Mouse (Mus musculus) R1 (cell line): Measurements from ENCODE around the gene Islr.
A peak's percentile ranks its signal among the peaks of the same experiment; 100 is the strongest.

Source experiments
- DNase-seq: peaks from one replicate; pipeline ENCODE4 v3.0.0-alpha.2; 2018; ENCODE audit warnings: low read depth, low spot score

Gene Islr

DNA sequence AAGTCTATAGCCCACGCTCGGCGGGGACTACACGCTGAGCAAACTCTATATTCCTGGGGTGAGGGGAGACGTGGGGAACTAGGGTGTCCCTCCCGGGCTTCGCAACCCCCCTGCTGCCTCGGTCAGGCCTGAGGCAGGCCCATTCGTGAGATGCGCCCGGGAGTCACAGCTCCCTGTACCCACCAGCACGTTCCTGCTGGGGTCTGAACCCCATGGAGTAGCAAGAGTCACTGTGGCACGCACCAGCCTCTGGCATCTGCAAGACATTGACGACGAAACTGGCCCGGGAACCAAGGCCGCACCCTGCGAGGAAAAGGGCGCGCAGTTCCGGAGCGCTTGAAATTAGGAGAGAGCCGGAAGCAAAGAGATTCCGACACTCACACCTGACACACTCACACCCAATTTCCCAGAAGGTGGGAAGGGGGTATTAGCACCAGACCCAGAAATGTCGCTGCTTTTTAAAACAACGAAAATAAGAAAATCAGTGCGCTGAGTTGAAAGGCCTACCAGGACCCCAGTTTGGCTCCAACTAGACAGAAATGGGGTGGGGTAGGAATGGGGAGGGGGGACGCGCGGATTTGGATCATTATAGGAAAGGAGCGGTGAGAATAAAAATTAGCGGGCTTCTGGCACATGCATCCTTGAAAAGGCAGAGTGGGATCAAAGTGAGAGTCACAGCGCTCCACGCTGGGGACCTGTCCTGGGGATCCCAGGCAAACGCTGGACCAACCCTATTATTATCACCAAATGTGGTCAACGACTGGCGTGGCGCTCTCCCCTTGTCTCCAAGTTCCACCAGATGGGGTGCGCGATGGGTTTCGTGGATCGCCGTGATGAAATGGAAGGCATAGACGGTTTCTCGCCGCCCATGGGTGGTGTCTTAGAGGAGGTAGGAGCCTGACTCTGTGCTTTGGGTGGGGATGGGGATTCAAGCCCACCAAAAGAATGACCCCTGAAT is 7.2 kb downstream of the Islr start:
- DNase-seq, result peak; percentile 66

DNA sequence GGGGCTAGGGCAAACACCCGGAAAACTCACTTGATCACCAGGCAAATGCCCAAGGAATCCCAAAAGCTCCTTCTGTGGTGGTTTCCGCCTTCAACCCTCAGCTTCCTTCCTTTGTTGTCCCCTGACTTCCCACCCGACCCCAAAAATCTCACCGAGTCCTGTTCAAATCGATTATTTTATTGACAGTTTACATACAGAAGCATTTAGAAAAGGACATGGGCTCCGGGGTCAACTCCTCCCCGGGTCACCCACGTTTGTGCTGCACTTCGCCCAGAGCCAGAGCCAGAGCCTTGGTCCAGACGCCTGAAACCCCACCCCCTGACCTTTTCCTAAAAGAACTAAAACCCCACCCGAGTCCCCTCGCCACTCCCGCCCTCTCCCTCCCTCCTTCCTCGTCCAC is 8.0 kb downstream of the Islr start:
- peak; percentile 33 for DNase-seq

DNA sequence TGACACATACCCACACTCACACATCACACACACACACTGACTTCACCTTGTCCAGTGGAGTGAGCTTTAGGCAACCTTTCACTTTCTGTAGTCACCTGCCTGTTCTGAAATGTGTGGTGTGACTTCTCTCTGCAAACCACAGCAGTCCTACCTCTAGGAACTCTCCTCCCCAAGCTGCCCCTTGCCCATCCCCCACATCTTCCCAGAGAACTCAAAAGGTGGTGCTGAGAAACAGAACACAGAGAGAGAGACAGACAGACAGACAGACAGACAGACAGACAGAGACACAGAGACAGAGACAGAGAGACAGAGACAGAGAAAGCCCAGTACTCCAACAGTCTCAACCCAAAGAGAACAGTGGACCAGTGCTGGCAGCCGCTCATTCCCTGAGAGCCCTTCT is 8.4 kb downstream of the Islr start:
- DNase-seq, result no peak

DNA sequence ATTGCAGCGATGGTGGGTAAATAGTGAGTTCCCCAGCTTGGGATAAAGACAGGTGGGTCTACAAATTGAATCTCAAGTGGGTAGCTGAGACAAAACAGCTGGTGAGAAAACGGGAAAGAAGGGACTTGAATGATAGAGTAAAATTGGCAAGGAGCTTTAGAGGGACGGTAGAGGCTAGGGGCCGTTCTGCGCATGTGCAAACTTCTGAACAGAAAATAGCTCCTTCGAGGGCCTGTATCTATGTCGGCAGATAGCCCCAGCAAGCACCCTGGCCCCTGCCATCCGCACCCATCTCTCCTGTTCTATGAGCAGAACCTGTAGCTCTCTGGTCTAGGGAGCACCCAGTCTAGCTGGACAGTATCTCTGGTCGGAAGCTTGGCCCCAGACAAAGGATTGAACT is 9.9 kb downstream of the Islr start:
- peak; percentile 30 for DNase-seq

DNA sequence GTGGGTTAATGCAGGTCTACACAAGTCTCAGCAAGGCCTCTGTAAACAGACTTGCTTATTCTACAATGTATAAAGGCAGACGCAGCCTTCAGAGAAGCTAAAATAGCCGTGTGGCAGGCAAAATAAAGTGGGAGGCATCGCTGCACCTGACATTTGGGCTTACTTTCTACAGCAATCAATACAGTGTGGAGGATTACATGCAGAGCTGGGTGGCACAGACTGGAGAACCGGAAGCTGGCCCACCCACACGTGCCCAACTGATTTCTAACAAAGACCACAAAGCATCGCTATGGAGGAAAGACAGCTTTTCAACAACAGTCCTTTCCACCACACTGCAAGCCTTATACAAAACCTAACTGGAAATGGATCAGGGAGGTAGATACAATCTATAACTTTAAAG is 19.6 kb downstream of the Islr start:
- DNase-seq, result no peak

DNA sequence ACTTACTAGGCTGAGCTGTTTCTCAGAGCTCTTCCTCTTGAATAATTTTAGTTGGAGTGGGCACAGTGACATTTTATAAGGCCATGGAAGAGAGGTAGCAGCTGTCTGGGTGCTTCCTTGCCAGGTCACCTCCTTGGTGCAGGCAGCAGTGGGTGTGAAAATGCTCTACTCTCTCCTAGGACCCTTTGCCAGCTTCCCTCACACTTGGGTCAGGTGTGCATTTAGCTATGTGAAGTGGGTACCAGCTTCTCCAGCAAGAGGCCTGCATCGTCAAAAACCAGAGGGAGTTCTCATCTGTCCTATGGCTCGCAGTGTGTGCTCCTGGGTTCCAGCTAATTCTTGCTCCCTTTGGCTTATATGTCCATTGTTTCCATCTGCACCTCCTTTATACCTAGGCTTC is 24.7 kb downstream of the Islr start:
- no peak for DNase-seq

DNA sequence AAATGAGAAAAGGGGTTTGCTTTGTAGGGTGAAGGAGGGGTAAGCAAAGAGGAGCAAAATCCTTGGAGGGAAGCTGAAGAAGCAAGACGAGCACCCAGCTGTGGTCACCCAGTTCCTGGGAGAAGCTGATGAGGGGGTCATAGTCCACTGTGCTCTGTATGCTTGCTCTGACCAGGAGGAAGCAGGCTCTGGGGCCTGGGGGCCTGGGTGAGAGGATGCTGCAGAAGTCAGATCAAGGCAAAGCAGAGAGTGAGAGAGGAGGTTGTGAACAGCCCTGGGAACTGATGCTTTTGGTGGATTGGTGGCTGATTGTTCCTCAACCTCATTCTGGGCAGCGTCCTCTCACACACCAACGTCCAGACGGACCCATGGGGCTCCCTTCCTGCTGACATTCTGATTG is 26.9 kb downstream of the Islr start:
- no peak for DNase-seq

DNA sequence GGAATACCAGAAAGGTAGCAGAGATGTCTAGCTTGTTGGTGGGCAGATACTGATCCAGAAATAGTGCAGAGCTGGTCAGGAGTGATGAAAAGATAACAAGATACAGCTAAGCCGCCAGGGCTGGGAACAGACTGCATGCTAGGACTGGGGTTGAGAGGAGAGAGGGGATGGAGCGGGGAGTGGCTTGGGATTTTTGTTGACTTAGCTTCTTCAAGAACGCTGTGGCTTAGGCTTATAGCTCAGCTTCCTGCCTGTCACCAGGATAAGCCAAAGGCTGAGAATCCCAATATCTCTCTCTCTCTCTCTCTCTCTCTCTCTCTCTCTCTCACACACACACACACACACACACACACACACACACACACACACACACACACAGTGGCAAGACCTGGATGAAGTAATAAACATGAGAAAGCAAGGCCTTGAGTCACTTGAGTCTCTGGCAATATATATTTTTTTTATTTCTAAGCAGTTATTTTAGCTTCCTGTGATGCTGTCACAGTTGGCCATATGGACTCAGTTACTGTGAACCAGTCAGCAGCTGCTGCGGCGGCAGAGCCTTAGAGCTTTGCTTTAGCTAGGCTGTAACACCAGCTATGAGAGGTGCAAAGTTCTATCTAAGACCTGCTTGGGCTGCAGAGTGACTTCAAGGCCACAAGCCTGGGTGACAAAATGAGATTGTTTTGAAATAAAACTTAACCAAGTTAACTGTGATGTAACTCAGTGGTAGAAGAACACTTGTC is 28.2 kb downstream of the Islr start:
- no peak for DNase-seq

DNA sequence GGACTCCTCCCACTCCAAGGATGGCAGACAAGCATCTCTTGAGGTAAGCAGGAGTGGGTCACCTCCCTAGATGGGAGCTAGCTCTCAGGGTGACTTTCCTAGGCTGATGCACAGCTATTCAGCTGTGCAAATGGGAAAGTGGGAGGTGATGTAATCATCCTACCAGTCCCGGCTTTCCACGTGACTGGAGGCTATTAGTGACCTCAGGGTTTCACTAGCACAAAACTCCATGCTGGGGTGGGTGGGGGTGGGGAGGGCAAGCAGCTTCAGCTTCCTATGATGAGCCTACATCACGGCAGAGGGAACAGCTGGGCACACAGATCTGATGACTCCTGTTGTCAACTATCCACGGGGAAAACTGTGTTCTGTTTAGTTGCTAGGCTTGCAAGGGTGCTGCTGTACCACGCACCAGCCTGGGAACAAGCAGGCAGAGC is 29.3 kb downstream of the Islr start:
- peak; percentile 16 for DNase-seq

DNA sequence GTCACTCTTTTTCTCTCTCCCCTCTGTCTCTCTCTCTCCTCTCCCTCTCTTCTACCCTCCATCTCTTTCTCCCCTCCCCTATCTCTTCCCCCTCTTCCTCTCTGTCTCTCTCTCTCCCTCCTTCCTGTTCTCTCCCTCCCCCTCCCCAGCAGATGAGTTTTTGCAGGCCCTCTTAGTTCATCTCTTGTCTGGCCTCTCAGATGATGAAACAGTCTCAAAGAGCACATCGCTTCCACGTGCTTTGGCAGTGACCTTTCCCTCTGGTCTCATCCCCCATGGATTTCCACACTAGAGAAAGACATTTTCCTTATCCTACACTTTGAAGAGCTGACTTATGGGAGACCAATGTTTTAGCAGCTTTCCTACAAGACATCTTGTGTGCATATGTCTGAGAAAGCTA is 31.2 kb downstream of the Islr start:
- no peak for DNase-seq

DNA sequence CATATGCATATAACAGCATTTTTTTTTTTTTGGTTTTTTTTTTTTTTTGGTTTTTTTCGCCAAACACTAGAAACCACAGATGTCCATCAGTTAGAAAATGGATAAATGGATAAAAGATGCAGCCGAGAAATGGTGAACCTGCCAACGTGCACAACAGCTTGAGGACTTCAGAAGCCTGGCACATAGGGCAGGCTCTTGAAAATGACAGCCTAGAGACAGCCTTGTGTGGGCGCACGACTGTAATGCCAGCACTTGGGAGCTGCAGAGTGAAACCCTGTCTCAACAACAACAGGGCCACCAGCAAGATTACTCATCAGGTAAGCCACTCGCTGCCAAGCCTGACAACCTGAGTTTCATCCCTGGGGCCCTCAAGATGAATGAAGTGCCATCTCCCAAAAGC is 34.7 kb downstream of the Islr start:
- DNase-seq, result no peak

DNA sequence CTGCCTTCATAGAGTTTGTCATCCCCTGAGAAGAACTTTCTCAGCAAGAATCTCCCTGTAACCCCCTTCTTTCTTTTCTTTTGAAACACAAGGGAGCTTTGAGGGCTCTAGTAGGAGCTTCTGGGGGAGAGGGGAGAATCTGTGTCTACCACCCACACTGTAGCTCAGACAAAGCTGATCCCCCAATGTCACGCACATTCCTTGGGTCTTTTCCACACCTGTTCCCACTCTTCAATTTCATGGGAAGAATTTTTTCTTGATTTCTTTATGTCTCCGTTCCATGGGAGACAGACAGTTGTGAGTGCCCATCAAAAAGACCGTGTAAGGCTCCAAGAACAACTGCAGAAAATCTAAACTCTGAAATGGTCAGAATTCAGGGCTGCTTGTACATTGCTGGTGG is 35.2 kb downstream of the Islr start:
- no peak for DNase-seq

DNA sequence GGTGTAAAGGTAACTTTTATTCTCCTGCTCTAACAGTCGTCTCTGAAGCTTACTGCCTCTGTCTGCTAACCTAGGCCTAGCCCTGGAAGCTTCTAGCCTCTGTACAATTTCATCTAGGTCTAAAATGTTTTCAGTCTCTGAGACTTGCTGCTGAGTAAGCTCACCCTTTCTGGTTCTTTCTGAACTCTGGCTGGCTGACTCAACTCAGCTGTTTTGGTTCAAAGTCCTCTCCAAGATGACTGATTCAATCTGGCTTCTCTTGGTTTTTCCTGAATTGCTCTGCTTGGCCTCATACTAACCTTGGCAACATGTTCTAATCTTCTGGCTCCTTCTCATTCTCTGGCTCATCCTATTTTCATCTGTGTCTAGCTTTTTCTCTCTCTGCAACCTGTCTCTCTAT is 38.3 kb downstream of the Islr start:
- DNase-seq, result no peak

DNA sequence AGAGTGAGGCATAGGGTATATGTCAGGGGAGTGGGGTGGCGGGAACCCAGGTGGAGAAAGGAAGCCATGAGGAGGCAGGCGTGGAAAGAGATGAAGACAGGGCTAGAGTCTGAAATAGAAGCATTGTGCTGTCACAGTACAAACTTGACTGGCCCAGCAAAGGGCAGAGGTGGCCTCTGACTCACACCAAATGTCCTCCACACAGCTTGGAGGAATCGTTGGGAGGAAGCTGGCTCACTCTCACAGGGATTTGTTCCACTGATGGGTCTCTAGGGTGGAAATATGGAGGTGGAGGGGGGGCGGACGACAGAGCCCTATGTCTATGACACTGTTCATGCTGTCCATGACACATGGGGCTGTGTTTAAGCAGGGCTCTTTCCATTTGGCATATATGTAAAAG is 41.0 kb downstream of the Islr start:
- DNase-seq, result no peak

DNA sequence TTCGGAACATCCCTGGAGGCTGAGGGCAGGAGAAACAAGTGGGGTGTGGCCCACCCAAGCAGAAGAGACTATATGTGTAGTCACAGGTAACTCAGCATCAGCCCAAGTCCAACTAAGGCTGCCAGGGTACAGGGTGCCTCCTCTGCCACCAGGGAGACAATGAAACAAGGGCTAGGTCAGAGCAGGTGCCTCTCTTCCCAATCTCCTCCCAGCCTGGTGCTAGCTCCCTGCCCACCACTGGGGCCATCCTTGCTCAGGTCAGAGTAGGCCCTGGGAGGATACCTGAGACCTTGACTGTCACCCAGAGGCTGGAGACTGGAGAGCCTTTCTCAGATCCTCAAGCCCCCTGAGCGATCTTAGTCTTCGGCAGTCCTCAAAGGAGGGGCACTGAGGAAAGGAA is 41.9 kb downstream of the Islr start:
- DNase-seq, result no peak

DNA sequence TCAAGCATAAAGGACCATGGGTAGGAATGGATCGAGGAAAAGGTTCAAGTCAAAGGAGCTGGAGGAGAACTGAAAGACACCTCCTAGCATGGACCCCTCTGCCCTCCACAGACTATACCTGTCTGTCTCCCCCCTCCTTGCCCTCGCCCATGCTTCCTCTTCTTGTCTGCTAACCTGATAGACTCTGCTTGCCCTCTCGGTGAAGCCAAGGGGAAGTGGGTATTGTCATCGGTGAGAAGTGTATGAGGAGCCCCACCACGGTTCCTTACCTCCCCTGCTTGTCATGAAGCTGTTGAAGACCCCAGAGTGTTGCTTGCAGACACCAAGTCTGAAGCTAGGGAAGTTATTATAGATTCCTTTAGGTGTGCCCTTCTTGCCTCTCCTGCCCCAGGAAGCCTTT is 43.8 kb downstream of the Islr start:
- no peak for DNase-seq

DNA sequence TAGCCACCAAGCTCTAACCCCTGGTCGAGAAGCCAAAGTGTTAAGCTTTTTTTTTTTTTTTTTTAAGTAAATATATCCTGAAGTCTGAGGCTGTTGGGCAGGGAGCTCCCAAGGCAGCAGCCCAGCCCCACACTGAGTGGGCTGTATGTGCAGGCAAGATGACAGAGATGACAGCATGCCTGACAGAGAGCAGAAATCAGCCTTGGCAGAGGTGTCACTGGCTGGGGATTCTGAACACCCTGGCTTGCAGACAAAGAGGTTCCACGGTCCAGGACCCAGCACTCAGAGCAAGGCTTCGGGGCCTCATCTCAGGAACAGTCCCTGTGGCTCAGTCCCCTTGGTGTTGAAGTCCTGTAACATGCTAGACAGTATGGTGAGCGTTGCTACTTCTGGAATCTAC is 44.3 kb downstream of the Islr start:
- no peak for DNase-seq

DNA sequence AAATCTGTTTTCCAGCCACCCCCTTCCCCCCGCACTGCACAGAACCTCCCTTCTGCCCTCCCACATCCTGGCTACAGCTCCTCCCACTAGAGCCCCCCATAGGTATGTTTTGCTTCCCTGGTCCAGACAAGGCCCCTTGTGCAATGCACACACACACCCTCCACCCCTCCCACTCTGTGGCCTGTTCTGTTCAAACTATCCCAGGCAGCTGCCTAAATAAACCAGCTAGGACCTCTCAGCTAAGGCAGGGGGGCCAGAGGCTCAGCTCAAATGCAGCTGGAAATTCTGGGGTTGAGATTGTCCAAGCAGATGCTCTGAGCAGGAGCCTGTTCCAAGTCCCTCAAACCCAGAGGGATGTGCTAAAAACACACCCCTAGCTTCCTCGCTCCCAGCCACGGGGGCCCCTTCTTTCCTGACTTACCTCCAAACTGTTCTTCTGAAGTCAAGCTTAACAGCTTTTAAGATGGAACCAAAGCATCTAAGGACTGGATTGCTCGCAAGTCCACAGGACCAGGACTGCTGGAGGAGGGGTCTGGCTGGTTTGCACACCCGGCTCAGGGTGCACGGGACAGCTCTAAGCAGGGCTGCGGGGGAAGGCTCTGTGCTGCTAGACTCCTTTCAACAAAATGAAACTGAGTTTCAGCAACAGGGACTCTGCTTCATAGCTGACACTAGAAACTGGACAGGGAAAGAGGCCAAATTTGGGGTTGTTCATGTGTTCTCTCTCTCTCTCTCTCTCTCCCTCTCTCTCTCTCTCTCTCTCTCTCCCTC is 45.4 kb downstream of the Islr start:
- DNase-seq, result no peak

DNA sequence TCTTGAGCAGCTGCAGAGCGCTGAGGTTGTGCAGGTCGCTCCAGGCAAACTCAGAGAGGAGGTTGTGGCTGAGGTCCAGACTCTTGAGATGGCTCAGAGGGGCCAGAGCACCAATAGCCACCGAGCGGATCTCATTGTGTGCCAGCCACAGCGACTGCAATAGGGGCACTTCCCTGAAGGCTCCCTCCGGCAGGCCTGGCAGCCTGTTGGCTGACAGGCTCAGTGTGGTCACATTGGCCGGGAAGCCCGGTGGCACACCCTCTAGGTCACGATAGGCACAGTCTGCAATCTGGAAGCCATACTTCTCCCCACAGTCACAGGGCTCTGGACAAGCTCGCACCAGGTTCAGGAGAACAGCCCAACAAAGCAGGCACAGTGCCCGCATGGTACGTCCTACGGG is 46.3 kb downstream of the Islr start:
- no peak for DNase-seq

DNA sequence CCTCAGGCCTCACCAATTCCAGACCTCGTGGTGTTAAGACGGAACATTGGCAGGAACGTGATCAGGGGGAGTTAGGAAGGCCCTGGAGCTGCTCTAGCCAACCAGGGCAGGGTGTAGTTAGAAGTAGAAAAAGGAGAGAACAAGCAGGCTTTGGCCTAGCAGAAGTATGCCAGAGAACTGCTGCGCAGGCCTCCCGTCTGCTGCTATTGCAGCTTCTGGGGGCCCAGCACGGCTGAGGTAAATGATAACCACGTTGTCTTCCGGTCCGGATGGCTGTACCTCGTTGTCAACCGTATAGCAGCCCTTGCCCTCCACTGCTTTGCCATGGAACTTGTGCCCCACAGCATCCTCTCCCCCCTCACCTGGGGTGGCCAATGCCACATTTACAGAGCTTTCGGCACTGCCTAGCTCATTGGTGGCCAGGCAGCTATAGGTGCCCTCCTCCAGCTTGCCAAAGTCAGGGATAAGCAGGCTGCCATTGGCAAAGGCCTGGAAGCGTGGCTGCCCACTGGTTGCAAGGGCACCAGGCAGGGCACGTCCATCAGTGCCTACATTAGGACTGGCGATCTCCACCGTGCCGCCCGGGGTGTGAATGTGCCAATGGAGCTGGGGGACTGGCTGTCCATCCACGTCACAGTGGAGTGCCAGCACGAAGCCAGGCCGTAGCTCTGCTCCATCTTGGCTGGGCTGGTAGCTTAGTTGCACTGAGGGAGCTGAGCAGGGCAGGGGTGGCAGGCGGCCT is 47.1 kb downstream of the Islr start:
- DNase-seq, result no peak

DNA sequence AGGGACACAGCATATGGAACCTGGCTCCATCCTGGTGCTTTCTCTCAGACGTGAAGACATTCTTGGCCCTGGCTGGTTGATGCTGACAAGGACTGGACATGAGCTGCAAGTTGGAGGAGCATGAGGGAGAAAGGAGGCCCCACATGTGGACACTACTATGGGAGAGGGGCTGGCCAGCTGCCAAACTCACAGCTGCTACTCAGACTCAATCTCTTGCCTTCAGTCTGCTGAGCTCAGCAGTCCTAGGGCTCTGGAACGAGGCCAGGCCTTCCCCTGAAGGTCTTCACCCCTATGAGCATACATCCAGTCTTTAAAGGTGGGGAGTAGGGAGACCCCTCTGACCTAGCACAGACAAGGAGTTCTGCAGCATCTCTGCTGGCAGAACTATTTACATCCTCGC is 48.7 kb downstream of the Islr start:
- DNase-seq, result no peak

DNA sequence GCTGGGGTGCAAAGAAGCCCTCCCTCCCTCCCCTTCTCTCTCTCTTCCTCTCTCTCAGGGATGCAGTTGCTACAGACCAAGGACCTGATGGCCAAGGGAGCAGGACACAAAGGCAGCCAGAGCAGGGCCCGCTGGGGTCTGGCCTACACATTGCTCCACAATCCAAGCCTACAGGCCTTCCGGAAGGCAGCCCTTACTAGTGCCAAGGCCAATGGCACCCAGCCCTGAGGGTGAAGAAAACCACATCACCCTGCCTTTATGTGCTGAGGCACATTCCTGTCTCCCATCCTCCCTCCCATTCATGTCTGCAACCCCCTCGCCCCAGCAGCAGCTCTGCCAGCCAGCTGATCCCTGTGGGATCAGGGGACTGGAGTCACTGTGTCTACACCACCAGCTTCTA is 51.0 kb downstream of the Islr start:
- no peak for DNase-seq
